Mouse (Mus musculus) right cerebral cortex, postnatal 36 days (tissue): ENCODE results near the gene Aph1a.
A peak's percentile ranks its signal among the peaks of the same experiment; 100 is the strongest.
"Not testable (repeated sequence)": the region's sequence is repeated elsewhere in the genome, so short reads cannot be mapped to it uniquely, and the experiment has no call there.

ENCODE experiments used
- DNase-seq, 2 experiments: peaks; one replicate each; pipeline ENCODE4 v3.0.0; 2022; ENCODE audit warnings: low spot score in 2 of 2, mixed read lengths in 1 of 2

Gene Aph1a

DNA sequence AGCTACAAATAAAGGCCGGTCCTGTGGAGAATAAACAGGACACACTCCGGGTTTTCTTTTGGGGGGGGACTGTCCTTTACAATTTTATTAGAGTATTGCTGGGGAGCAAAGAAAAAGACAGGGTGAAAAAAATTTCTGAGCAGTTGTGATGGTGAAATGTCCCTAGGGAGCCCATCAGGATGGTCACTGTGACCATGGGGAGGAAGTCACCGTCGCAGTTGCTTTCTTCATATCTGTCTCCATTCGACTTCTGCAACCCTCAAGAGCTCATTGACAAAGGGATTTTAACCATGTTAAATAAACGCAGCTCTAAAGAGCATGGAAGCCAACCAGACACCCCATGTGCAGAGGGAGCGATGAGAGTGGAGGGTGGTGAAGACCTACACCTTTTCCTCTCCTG, 23.0 kb downstream of the Aph1a start:
- DNase-seq: no peak

DNA sequence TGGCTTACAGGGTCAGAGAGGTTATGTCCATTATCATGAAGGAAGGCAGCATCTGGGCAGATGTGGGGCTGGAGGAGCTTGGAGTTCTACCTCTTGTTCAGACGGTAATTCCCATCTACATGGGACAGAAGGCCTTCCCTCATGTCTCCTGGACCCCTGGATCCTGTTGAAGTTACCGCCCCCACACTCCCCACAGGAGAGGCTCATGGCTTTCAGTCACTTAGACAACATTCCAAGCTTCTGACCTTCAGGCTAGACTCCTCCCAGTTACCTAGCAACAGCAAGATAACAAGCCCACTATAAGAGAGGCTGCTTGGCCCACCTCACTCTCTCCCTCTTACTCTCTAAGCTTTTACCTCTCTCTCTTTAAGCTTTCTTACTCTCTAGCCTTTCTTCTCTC, 26.8 kb downstream of the Aph1a start:
- DNase-seq: not testable (repeated sequence)

DNA sequence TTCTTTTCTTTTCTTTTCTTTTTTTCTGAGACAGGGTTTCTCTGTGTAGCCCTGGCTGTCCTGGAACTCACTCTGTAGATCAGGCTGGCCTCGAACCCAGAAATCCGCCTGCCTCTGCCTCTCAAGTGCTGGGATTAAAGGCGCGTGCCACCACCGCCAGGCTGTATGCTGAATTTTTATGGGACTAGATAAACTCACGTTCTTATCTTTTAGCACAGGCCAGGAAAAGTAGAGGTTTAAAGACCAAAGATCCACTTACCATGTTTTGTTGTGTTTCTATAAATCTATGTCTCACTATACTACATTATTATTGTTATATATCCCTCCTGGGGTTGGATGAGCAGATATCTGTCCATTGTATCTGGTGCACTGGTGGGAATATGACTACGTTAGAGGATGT, 29.7 kb downstream of the Aph1a start:
- not testable (repeated sequence) for DNase-seq

DNA sequence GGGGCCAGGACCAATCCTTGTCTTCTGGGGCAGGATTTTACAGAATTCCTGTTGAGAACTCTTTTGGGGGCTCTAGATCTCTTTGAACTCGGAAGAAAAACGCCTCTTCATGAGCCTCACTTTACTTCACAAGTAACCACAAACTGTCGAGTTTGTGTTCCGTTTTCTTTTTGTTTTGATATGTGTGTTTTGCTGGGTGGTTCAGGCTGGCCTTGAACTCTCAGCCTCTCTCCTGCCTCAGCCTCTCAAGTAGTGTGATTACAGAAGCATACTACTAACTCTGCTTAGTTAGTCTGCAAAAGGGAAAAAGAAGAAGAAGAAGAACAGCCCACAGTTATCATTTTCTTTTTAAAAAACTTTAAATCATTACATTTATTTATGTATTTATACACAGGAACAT, 30.4 kb downstream of the Aph1a start:
- no peak for DNase-seq

DNA sequence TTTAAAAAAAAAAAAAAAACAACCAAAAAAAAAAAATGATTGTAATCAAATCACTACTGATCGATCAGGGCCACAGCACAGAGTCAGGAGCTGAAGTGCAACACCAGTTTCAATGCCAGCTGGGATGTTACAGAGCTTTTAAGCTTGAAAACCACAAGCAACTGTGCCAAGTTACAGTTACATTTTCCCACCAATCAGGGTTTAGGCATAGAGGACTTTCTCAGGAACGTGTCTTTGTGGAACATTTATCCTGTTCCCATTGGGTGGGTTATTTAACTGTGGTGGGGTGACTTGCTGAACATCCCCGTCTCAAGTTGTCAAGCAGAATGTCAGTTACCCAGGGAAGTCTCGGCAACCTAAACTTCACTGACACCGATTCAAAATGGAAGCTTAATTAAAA, 31.3 kb downstream of the Aph1a start:
- DNase-seq: no peak

DNA sequence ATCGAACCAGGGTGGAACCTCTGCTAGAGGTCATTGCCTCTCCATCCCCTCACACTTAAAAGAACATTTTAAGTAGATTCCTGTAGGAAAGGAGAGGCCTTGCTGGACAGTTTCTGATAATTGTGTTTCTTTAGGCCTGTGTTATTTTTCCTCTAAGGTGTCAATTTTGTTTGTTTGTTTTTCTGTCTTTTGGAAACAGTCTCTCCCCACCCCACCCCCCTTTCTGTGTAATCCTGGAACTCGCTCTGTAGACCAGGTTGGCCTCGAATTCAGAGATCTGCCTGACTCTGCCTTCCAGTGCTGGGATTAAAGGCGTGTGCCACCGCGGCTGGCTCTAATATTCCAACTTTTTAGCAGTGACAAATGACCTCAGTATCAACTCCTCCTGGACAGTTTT, 34.5 kb downstream of the Aph1a start:
- no peak for DNase-seq

DNA sequence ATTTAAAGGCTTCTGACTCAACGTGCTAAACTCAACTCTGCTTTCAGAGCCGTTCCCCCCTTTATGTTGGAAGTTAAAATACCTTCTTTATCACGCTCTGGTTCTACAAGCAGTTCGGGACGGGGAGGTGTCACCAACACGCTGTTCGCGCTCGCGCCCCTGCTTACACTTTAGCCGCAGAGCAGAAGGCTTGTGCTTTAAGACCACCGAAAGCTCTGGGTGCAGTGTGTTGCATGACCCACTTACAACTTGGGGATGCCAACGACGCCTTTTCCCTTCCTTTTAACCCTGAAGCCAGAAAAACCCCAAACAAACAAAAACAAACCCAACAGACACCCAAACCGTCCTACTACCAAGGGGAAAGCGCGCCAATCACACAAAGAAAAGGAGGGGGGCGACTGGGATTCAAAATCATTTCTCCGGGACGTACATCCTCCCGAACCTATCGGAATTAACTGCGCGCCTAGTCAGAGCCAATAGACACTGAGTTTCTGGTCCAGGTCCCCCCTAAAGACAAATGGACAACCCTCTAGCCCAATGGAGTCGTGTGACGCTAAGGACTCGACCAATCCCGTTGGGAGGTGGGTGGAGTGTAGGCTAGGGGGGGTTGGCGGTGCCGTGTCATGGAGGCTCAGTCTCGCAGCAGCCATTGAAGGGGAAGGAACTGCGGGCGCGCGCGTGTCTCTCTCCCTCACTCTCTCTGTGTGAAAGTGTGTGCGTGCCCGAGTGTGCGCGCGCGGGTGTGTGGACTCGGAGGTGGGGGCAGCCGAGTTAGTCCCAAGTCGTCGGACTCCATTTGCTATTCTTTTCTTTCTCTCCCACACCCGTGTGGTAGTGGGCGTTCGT, 35.1 kb downstream of the Aph1a start, which contains the start of gene Anp32e:
Anp32e (plus strand) TSS at position 589 of the 846 bp plus-strand sequence.
- peak; percentile 95 to 97 for DNase-seq

DNA sequence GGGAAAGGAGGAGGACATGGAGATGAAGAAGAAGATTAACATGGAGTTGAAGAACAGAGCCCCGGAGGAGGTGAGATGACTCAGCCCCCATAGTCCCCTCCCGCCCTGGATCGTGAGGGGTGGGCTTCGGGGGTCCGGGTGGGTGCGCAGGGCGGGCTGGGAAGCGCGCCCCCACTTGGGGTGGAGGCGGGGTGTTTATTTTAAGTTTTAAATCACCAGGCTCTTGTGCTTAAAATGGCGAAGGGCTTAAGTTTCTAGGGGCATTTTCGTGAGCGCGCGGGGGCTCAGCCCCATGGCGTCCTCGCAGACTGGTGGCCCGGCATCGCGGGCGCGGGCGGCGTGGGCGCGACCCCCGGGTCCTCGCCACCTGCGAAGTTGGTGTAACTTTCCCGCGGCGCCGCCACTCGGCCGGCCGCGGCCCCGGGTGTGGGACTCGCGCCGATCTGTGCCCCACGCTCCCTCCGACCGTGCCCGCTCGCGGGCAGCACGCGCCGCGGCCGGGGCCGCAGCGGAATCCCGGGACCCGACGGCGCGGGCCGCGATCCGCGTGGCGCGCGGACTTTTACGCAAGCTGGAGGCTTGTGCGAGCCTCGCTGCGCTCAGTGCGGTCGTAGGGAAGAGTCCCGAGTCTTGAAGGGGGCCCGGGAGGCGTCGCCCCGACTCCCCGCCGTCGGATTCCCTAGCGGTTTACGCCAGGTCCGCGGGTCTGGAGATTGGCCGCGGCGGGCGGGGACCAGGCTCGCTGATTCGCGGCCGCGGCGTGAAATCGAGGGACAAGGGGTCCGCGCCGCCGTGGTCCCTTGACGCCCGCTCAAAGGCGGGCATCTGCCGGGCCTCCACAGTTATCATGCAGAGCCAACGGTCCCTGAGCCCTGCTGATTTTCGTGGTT, 36.1 kb downstream of the Aph1a start:
- DNase-seq: no peak

DNA sequence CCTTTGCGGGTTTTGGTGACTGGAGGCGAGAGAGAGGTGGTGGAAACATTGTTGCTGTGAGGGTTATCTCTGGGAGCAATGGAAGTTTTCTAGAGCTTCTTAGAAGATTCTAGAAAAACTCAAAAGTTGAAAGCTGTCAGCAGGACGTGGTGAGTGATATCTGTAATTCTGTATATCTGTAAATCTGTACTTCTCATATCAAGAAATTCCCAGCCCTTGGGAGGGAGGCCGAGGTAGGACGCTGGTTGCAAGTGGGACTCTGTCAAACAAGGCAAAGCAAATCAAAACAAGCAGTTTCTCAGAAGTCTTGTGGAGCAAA, 36.7 kb downstream of the Aph1a start:
- no peak for DNase-seq

DNA sequence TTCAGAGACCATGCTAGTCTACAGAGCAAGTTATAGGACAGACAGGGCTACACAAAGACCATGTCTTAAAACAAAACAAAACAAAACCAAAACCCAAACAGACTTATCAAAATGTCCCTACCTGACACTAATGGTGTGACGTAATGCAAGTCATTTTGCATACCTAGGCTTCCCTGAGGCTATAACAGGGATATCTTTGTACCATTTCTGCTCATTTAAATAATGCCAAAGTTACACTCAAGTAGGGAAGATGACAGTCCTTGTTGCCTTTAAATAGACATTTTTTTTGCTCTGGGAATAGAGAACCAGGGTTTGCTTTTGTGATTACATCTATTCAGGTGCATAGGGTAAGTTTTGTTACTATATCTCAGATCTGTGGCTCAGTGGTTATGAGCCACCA, 37.7 kb downstream of the Aph1a start:
- no peak for DNase-seq

DNA sequence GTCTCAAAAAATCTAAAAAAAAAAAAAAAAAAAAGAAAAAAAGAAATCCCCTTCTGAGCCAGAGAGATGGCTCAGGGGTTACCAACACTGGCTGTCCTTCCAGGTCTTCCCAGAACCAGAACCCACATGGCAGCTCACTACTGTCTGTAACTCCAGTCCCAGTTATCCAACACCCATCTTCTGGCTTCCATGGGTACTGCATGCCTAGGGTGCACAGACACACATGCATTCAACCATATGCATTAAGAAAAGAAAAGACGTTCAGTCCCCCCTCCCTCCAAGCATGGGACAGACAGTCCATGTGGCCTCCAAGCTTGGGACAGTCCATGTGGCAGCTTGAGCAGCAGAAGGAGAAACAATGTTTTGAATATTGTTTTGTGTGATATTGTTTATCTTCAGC, 38.4 kb downstream of the Aph1a start:
- no peak for DNase-seq

DNA sequence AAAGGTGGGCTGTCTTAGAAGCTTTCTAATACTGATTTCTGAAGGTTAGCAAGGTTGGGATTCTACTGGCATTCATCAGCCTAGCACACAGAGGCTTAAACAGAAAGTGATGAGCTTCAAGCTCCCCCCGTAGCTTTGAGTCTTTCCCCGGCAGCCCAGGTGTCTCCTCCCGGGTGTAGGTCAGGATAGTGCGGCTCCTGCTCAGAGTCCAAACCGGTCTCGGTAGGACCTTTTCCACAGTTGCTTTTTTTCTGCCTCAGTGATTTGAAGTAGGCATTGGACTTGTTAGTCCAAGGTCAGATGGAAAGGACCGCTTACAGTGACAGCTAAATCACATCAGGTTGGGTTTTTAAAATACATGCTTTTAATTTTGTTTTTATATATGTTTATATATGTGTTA, 38.8 kb downstream of the Aph1a start:
- no peak for DNase-seq

DNA sequence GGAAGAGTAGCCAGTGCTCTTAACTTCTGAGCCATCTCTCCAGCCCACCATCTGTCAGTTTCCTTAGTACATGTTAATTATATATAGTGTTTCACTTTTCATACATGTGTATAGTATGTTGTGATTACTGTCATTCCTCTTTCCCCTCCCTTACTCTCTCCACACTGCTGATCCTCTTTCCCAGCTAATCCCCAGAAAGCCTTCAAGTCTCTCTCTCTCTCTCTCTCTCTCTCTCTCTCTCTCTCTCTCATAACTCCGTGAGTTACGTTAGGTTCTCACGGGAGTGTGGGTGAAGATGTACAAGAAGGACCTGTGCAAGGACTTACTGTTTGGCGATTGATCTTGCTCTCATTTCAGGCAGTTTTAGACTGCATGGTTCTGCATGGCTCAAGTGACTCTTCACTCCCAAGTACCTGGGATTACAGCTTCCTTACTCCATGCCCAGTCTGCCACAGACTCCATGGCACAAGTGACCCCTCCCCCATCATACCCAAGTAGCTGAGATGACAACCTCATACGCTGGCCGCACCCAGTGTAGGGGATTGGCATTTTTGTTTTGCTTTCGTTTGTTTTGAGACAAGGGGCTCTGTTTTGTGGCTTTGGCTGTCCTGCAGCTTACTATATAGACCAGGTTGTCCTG, 39.5 kb downstream of the Aph1a start:
- no peak for DNase-seq

DNA sequence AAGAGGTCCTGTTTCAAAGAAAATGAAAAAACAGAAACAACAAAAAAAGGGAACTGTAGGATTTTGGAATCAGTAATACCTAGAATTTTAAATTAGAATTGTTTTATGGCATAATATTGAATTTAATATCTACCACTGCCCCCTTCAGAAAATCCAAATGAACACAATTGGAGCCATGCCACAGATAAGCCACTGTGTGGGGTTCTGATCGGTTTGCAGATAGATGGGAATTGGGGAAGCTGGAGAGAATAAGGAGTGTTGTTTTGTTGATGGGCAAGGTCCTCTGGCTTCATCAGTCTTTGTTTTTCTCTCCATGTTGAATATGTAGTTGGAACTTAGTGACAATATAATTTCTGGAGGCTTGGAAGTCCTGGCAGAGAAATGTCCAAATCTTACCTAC, 40.7 kb downstream of the Aph1a start:
- DNase-seq: no peak

DNA sequence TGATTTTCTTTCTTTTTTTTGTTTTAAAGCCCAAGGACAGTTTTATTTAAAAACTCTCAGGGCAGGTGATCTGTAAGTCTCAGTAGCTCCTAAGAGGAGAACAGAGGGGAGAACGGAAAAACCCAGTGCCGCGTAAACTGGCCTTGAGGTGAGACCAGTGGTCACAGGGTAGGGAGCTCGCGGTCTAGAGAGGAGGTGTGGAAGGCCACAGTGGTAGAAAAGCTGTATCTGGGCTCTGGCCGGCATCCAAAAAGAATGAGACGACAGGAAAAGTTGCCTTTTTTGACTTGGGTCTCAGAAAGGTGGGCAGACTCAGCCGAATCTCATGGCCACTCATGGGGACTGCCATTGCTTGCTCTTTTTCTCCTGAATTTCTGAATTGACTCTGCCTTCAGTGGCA, 44.4 kb downstream of the Aph1a start:
- DNase-seq: no peak

DNA sequence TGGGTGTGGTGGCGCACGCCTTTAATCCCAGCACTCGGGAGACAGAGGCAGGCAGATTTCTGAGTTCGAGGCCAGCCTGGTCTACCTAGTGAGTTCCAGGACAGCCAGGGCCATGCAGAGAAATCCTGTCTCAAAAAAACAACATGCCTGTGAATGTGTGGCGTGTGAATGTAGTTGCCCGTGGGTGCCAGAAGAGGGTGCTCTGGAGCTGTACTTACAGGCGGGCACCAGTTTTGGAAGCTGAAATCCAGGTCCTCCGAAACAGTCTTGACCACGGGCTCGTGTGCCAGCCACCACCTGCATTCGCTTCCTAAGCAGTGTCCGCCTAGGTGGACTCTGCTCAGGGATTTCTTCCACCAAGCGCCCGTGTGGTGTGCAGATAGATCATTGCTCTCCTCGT, 45.1 kb downstream of the Aph1a start:
- no peak for DNase-seq

DNA sequence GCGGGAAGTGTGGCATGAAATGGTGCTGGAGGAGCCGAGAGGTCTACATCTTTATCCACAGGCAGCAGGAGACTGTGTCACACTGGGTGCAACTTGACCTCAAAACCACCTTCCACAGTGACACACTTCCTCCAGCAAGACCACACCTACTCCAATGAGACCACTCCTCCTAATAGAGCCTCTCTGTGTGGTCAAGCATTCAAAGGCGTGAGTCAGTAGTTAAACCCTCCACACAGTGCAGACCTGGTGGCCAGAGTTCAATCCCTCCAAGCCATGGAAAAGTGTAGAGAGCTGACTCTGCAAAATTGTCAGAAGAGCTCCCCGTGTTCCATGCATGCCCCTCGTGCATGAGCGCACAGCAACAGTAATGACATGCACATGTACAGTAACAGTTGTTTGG, 49.0 kb downstream of the Aph1a start:
- no peak for DNase-seq

DNA sequence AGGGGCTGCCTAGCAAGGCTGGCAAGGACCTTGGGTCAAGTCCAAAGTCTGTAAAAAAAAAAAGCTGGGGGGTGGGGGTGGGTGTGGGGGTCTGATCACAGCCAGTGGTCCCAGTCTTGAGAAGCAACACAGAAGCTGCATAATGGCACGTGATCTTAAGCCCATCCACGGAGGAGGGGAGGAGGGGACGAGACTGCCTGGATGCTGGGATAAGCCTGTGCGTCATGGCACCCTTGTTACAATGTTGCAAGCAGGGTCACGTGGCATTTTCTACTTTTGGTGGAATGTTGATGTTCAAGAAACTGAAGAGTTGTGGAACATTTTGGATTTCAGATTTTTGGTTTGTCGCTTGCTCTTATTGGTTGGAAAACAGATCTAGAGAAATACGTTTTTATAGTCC, 49.5 kb downstream of the Aph1a start:
- DNase-seq: no peak

DNA sequence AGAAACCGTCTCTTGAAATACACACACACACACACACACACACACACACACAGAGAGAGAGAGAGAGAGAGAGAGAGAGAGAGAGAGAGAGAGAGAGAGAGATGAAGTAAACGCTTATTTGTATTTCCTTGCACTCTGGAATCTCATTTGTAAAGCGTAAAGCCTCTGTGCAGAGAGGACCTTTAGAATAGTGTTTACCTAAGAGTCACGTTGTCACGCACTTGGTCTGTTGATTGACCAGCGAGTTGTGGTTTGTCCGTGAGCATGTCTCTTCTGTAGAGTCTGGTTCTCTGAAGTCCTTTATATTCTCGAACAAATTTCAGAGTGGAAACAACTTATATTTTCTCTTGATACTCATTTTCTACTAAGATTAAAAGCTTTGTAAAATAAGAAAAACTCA, 51.0 kb downstream of the Aph1a start:
- DNase-seq: no peak

DNA sequence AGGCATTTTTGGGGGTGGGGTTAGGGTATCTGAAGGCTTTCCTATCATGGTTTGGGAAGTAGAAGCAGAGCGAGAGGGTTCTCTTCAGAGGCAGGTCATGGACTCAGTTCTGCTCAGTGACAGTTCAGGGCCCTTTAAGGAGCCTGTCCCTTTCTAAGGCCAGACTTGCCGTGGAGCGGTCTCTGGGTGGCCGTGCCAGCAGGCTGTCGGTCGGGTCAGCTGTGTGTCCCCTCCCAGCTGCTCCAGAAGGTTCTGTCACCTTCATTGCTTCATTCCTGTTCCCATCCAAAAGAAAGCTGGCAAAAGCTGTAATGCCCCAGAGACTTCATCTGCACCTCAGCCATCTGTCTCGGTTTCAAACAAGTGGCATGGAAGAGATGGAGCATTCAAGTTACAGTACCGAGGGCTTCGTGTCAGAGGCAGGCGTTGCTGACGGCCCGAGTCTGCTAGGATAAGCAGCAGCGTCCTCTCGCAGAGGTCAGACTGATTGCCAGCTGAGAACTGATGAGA, 52.0 kb downstream of the Aph1a start:
- no peak for DNase-seq
